Mouse (Mus musculus) intestine, embryonic 16.5 days (tissue): ENCODE measurements around the gene Ipcef1. TPM values are rescaled to one million over a fixed set of nuclear protein-coding genes. Genes with fewer than 3 reads are reported as not detected.
"Not testable (repeated sequence)": the region's sequence is repeated elsewhere in the genome, so short reads cannot be mapped to it uniquely, and the experiment has no call there.

Experiments
- ATAC-seq: fragments of 200-750 bp; cut with Nextera tagmentation; 2 replicates; pipeline ENCODE4 v1.8.0; 2017; ENCODE audit warnings: moderate TSS enrichment, moderate library complexity
- H3K27ac ChIP-seq: fragments of 300-500 bp; sonication (generic); 2 replicates; pipeline ENCODE4 v1.5.1; 2014; ENCODE audit warnings: mild to moderate bottlenecking, low read length
- H3K27me3 ChIP-seq: fragments of 300-500 bp; sonication (generic); replicated peaks from 2 replicates; pipeline ENCODE4 v1.6.1; 2014; ENCODE audit warnings: low read length, control low read depth, mixed read lengths; ENCODE audit not compliant: control insufficient read depth, insufficient read depth
- H3K36me3 ChIP-seq: fragments of 300-500 bp; sonication (generic); 2 replicates; pipeline ENCODE4 v1.6.1; 2014; ENCODE audit warnings: low read length, control low read depth; ENCODE audit not compliant: control insufficient read depth, insufficient read depth
- H3K4me1 ChIP-seq: fragments of 300-500 bp; sonication (generic); 2 replicates; pipeline ENCODE4 v1.6.1; 2014; ENCODE audit warnings: low read length, control low read depth, mixed read lengths; ENCODE audit not compliant: control insufficient read depth, insufficient read depth
- H3K4me2 ChIP-seq: fragments of 300-500 bp; sonication (generic); 2 replicates; pipeline ENCODE4 v1.6.1; 2014; ENCODE audit warnings: low read depth, low read length, control low read depth
- H3K4me3 ChIP-seq: fragments of 300-500 bp; sonication (generic); 2 replicates; pipeline ENCODE4 v1.5.1; 2014; ENCODE audit warnings: mild to moderate bottlenecking, low read length
- H3K9ac ChIP-seq: fragments of 300-500 bp; sonication (generic); 2 replicates; pipeline ENCODE4 v1.6.1; 2014; ENCODE audit warnings: low read depth, low read length
- H3K9me3 ChIP-seq: fragments of 300-500 bp; sonication (generic); 2 replicates; pipeline ENCODE4 v1.6.1; 2016; ENCODE audit warnings: low read length, control low read depth; ENCODE audit not compliant: control insufficient read depth
- WGBS: fragments of 180-500 bp; shearing (Covaris S2); extraction: QIAGEN DNeasy Blood & Tissue Kit; methylation state at CpG from one replicate; pipeline ENCODE4 v1.1.7; 2014; 5-methylcytosine and 5-hydroxymethylcytosine counted together
- polyA plus RNA-seq: library from polyadenylated mRNA; unstranded; fragments of >200 nt; fragmentation: Nextera tagmentation; extraction: Ambion mirVana; gene quantifications from 2 replicates; pipeline ENCODE4 v1.2.1, GENCODE M21; 2015

The Ipcef1 gene
- polyA plus RNA-seq, 1 experiment from 2014 or later = 0.18 TPM

DNA sequence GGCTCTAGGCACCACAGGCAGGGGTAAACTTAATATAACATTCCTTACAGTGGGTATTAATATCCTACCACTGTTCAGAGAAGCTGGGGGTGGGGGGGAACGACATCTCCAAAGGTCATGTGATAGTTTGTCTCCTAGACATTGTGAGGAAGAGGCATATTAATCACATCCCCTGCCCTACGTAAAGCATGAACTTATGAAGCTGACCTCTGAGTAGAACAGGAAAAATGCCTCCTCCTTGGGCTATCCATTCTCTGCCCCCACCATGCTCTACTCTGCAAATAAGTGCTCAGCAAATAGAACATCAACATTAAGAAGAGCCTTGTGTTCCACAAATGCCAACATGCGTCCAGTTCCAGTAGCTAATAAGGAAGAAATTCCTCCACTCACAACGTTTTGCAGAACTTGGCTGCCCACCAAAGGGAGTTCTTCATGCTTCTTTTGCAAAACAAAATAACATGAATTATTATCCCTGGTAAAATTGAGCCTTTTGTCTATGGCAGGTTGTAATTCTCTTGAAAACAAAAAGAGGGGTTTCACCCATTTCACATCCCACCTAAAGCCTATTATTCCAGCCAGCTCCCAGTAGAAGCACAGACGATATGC, 162.5 kb downstream of the Ipcef1 start:
- ATAC-seq = no peak
- Histone ChIP-seq H3K9ac (no peak overlapping the region), H3K27me3 (no peaks in the 10 kb centered on the region), H3K9me3 (no peaks in the 10 kb centered on the region), H3K36me3 (no peaks in the 10 kb centered on the region), H3K4me1 (no peaks in the 10 kb centered on the region), H3K4me2 (no peak overlapping the region), H3K27ac (no peak overlapping the region), H3K4me3 (no peak overlapping the region)
- 45% methylated on average over 5 of the region's 5 CpGs for WGBS

DNA sequence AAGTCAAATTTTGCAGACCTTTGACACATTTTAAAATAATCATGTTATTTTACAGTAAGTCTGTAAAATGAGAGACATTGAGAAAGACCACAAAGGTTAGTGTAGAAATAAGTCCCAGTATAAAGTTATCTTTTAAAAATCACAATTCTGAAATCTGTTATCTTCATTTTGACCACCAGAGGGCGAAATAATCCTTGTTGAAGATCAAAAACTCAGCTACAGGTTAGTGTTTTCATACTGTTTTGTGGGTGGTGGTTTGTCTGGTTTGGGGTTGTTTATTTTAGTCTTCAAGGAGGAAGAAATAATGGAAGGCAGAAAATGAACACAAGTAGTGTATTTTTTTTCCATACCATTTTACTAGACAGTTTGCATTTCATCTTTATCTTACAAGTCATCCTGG, 166.8 kb downstream of the Ipcef1 start:
- Histone ChIP-seq H3K36me3 (no peaks in the 10 kb centered on the region), H3K4me1 (no peaks in the 10 kb centered on the region), H3K9ac (no peak overlapping the region), H3K4me2 (no peak overlapping the region), H3K27me3 (no peaks in the 10 kb centered on the region), H3K9me3 (no peaks in the 10 kb centered on the region), H3K27ac (no peak overlapping the region), H3K4me3 (no peak overlapping the region)
- 0% methylated on average over 1 of the region's 1 CpGs for WGBS
- no peak for ATAC-seq

GRCm38 (mm10) chr10:6882041-6882440, 170.2 kb downstream of the Ipcef1 start:
- H3K36me3 ChIP-seq, H3K9ac ChIP-seq, ATAC-seq, H3K27ac ChIP-seq, H3K27me3 ChIP-seq, H3K4me3 ChIP-seq, H3K9me3 ChIP-seq, H3K4me2 ChIP-seq, H3K4me1 ChIP-seq: not testable (repeated sequence)
- WGBS = 85% methylated on average over 1 of the region's 1 CpGs

GRCm38 (mm10) chr10:6878276-6878881, 173.9 kb downstream of the Ipcef1 start:
- 90% methylated on average over 2 of the region's 2 CpGs for WGBS
- H3K4me2 ChIP-seq = no peak overlapping the region

DNA sequence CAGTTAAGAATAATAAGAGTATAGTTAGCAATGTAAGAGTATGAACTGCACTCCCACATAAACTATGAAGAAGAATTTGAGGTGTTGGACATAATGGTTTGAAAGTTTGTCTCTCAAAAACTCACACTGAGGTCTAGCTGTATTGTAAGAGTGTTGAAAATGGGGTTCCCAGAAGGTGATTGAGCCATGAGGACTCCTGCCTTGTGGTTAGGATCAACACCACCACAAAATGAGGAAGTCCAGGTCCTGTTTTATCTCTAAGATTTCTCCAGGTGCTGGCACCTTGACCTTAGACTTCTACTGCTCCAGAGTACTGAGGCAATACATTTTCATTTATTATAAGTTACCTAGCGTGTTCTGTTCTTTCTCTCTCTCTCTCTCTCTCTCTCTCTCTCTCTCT, 178.4 kb downstream of the Ipcef1 start:
- H3K4me2 ChIP-seq = no peak overlapping the region
- no peaks in the 10 kb centered on the region for H3K27me3 ChIP-seq
- no peak overlapping the region for H3K27ac ChIP-seq
- no peaks in the 10 kb centered on the region for H3K36me3 ChIP-seq
- no peak for ATAC-seq
- WGBS = 75% methylated on average over 1 of the region's 1 CpGs
- H3K4me3 ChIP-seq = no peak overlapping the region
- no peaks in the 10 kb centered on the region for H3K4me1 ChIP-seq
- H3K9me3 ChIP-seq = no peaks in the 10 kb centered on the region
- H3K9ac ChIP-seq = no peak overlapping the region

More at GRCm38 (mm10) chr10:6878276-6878881, 173.9 kb downstream of the Ipcef1 start:
- Histone ChIP-seq H3K9ac (no peak overlapping the region), H3K27ac (no peak overlapping the region), H3K4me1 (no peaks in the 10 kb centered on the region), H3K27me3 (no peaks in the 10 kb centered on the region), H3K9me3 (no peaks in the 10 kb centered on the region), H3K4me3 (no peak overlapping the region), H3K36me3 (no peaks in the 10 kb centered on the region)
- no peak for ATAC-seq

DNA sequence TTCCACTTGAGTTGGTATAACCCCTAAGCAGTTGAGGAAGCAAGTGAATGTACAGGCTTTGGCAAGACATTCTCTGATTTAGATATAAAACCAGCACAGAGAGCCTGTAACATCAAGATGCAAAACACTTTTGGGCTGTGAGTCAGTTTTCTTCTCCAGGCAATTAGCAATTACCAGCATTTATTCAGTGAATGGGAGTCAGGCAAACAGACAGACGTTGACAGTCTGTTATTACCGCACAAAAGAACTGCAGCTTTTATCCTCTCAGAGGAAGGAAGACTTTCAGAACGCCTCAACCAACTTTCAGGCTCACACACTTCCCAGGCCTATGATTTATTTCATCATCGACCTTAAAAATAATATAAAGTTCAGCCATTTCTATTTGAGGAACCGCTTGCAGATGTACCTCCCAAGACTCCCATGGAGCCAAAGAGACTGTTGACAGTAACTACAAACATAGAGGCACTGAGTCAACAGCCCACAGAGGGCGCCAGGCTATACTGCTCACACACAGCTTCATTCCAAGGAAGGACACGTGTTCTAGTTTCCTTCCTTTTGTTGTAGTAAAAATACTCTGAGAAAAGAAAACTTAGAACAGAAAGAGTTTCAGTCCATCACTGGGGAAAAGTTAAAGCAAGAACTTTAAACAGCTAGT, 180.7 kb downstream of the Ipcef1 start:
- Histone ChIP-seq H3K4me1 (no peaks in the 10 kb centered on the region), H3K9ac (no peak overlapping the region), H3K4me2 (no peak overlapping the region), H3K4me3 (no peak overlapping the region), H3K36me3 (no peaks in the 10 kb centered on the region), H3K27ac (no peak overlapping the region), H3K27me3 (no peaks in the 10 kb centered on the region), H3K9me3 (no peaks in the 10 kb centered on the region)
- no peak for ATAC-seq
- 77% methylated on average over 7 of the region's 7 CpGs for WGBS

DNA sequence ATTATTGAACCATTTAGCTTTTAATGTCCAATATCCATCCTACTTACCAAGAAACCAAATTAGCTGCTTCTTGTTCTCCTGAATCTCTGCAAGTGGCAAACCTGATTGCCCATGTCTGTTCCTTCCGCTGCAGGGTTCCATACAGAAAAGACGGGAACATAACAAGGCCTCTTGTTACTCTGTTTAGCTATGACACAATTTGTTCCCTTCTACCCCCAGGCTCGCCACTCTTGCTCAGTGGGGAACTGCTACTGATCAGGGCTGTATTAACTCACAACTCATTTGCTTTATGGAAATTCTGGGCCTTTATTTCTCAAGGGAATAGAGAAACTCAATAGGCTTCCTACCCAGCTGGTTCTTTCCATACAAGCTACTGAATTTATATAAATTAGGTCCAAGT, 196.5 kb downstream of the Ipcef1 start:
- Histone ChIP-seq H3K27ac (no peak overlapping the region), H3K9me3 (no peaks in the 10 kb centered on the region), H3K27me3 (no peaks in the 10 kb centered on the region), H3K36me3 (no peaks in the 10 kb centered on the region), H3K4me3 (no peak overlapping the region), H3K4me1 (no peaks in the 10 kb centered on the region), H3K9ac (no peak overlapping the region), H3K4me2 (no peak overlapping the region)
- no peak for ATAC-seq
- WGBS = 76% methylated on average over 3 of the region's 3 CpGs

DNA sequence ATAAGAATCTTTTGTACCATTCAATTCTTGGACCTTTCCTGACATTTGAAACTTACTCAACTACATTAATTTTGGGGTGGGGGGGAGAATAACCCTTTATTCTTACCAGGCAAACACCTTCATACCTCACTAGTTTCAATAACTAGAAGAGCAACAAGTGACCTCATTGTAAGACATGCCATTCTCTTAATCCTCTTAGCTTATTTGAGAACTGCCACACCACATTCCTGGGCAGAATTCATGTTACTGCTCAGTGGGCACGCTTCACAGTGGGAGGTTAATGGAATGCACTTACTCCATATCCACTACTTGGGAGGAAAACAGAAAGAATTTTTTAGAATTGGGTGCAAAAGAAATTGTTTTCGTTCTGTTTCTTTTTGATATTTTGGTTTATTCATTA, 203.4 kb downstream of the Ipcef1 start:
- Histone ChIP-seq H3K27ac (no peak overlapping the region), H3K9ac (no peak overlapping the region), H3K4me3 (no peak overlapping the region), H3K36me3 (no peaks in the 10 kb centered on the region), H3K27me3 (no peaks in the 10 kb centered on the region), H3K9me3 (no peaks in the 10 kb centered on the region), H3K4me2 (no peak overlapping the region), H3K4me1 (no peaks in the 10 kb centered on the region)
- ATAC-seq = no peak
- 67% methylated on average over 2 of the region's 2 CpGs for WGBS

DNA sequence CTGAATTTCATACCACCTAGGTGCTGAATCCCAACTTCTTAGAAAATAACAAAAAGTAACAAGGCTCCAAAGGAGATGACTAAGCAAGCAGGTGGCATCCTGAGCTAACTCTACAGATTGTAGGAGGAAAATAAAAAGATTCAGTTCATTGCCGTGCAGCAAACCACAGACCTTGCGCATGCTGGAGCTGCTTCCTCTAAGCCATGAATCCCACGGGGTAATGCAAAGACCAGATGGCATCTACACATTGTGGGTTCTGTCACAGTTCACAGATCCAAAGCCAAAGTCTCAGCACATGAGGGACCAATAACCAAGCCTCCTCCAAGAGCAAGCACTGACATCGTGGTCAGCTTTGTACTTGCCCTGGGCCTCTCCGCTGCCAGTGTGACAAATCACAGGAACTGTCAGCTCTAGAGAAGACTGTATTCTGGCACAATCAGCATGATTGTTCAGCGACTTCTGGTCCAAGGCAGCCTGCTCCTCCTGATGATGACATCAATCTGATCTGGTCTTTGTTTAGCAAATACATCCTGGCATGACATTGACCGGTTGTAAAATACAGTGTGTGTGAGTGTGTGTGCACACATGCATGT, 204.0 kb downstream of the Ipcef1 start:
- no peak overlapping the region for H3K4me2 ChIP-seq
- H3K4me3 ChIP-seq = no peak overlapping the region
- H3K36me3 ChIP-seq = no peaks in the 10 kb centered on the region
- H3K9me3 ChIP-seq = no peaks in the 10 kb centered on the region
- WGBS = 54% methylated on average over 7 of the region's 7 CpGs
- ATAC-seq = no peak
- H3K4me1 ChIP-seq = no peaks in the 10 kb centered on the region
- H3K9ac ChIP-seq = no peak overlapping the region
- H3K27me3 ChIP-seq = no peaks in the 10 kb centered on the region
- H3K27ac ChIP-seq = no peak overlapping the region
